Mouse (Mus musculus) G1E (cell line): ENCODE measurements at regions not wholly inside any gene's neighbourhood (a gene's known extent, or its start where the extent isn't known, plus 50 kb on each side); places are given as distances from the start of the nearest gene placed in this dataset.

ENCODE experiments used
- ATAC-seq: 2 replicates; pipeline ENCODE4 v1.8.0; 2016; ENCODE audit warnings: mild to moderate bottlenecking; ENCODE audit not compliant: insufficient number of reproducible peaks, poor library complexity, low FRiP score, severe bottlenecking; ENCODE audit errors: extremely low read depth
- DNase-seq: peaks from one replicate; pipeline ENCODE4 v3.0.0; 2012; ENCODE audit warnings: low spot score
- H3K27me3 ChIP-seq: 2 replicates; pipeline ENCODE4 v1.6.1; 2012; ENCODE audit warnings: mild to moderate bottlenecking, low read length, inconsistent platforms; ENCODE audit not compliant: insufficient read depth
- H3K36me3 ChIP-seq: replicated peaks from 2 replicates; pipeline ENCODE3; 2012; ENCODE audit warnings: mild to moderate bottlenecking, inconsistent platforms
- H3K4me1 ChIP-seq: 2 replicates; pipeline ENCODE4 v1.6.1; 2012; ENCODE audit warnings: low read depth, low read length, inconsistent platforms, mixed read lengths; ENCODE audit not compliant: insufficient read depth
- H3K4me3 ChIP-seq: 2 replicates; pipeline ENCODE4 v1.5.1; 2012; ENCODE audit warnings: low read depth, mild to moderate bottlenecking, inconsistent platforms, low read length, moderate library complexity, mixed read lengths
- H3K9me3 ChIP-seq: replicated peaks from 2 replicates; pipeline ENCODE4 v1.6.1; 2012; ENCODE audit warnings: inconsistent platforms
- CTCF ChIP-seq: IDR thresholded peaks from 2 replicates; pipeline ENCODE4 v1.5.1; 2012; ENCODE audit warnings: low read depth, low read length, inconsistent platforms, mixed read lengths
- GATA1 ChIP-seq: IDR thresholded peaks from 2 replicates; pipeline ENCODE4 v1.6.1; 2012; ENCODE audit warnings: borderline replicate concordance, low read length, inconsistent platforms, mixed read lengths
- GATA2 ChIP-seq: IDR thresholded peaks from 2 replicates; pipeline ENCODE4 v1.6.1; 2012; ENCODE audit warnings: low read depth, low read length, inconsistent platforms, borderline replicate concordance
- POLR2AphosphoS5 ChIP-seq: IDR thresholded peaks from 2 replicates; pipeline ENCODE4 v1.6.1; 2012; ENCODE audit warnings: low read depth, low read length, inconsistent platforms; ENCODE audit not compliant: insufficient replicate concordance
- TAL1 ChIP-seq: conservative IDR thresholded peaks from 2 replicates; pipeline ENCODE4 v1.6.1; 2012; ENCODE audit warnings: low read depth, low read length, inconsistent platforms, mixed read lengths

DNA sequence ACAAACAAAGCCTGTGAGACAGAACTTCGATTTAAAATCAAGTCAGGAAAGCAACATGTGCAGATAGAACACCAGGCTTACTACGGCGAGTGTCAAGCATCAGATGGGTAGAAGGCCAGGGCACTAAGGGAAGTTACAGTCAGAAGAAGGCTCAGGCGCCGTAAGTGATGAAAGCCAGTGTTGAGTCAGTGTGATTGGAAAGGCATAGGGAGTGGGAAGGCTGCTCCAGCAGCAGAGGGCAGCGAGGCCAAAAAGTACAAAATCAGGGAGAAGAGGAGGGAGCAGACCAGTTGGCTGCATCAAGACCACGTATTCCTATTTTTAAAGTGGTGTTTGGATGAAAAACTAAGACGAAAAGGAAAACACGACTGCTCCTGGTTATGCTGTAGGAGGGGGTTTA, 1529.7 kb upstream of the Gulo start:
- Histone ChIP-seq H3K9me3 (peaks cover 35% of the 10 kb centered on the region), H3K4me1 (no peaks in the 10 kb centered on the region), H3K36me3 (no peaks in the 10 kb centered on the region), H3K27me3 (no peaks in the 10 kb centered on the region), H3K4me3 (no peak overlapping the region)
- DNase-seq: no peak
- no peak for TF ChIP-seq POLR2AphosphoS5
- no peak for TF ChIP-seq TAL1
- TF ChIP-seq CTCF: no peak
- TF ChIP-seq GATA2: no peak
- no peak for TF ChIP-seq GATA1
- ATAC-seq: no peak

- no peaks in the 10 kb centered on the region for H3K27me3 ChIP-seq
- no peak overlapping the region for H3K4me3 ChIP-seq
- no peaks in the 10 kb centered on the region for H3K36me3 ChIP-seq
- H3K4me1 ChIP-seq: no peaks in the 10 kb centered on the region
- DNase-seq: no peak
- peaks cover 28% of the 10 kb centered on the region for H3K9me3 ChIP-seq
- ATAC-seq: no peak
- TF ChIP-seq CTCF: no peak
These were observed 1528.0 kb upstream of the Gulo start for GRCm38 (mm10) chr14:67536787-67537659.

DNA sequence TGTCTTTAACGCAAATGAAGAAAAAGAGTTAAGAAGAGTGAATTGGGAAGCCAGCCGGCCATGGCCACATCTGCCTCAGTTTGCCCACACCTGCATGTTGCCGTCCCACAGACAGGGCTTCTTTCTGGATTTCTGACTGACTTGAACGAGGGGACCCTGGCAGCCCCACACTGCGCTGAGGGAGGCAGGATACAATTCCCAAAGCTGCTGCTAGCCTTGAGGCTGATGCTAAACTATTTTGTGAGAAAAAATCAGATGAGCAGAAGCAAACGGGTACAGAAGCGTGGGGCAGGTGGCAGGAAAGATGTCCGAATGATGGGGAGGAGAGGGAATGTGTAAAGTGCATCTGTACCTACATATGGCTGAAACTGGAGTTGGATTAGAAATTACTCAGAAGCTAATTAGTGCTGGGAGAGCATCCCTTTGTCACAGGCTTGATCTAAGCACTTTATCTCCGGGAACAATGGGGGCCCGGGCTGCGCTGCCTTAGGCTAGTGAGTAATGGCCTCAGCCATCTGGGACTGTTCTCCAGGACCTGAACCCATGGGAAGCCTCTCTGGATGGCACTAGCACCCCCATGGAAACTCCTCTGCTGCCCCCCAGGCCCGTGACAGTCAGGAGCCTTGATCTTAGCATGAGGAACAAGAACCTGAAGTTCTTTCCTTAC, 1497.9 kb upstream of the Gulo start:
- ATAC-seq: no peak
- peaks cover 30% of the 10 kb centered on the region for H3K9me3 ChIP-seq

DNA sequence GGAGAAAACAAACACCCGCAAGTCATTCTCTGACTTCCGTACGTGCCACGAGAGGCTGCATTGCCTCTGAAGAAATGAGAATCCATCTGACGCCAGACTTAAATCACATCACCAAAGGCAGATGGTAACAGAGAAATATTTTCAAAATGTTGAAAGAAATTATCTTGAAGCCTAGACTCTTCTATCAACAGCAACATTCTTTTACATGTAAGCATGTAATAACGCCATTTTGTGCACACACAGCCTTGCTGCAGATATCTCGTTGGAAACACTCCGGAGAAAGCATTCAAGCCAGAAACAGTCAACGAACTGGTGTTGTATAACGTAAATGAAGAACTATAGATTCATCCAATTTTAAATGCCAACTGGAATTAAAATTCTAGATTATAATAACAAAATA, 1483.1 kb upstream of the Gulo start:
- TF ChIP-seq CTCF (no peak), TAL1 (no peak), GATA1 (no peak), GATA2 (no peak), POLR2AphosphoS5 (no peak)
- Histone ChIP-seq H3K27me3 (no peaks in the 10 kb centered on the region), H3K4me3 (no peak overlapping the region), H3K9me3 (peaks cover 15% of the 10 kb centered on the region), H3K4me1 (no peaks in the 10 kb centered on the region), H3K36me3 (no peaks in the 10 kb centered on the region)
- no peak for ATAC-seq
- DNase-seq: no peak

More for the DNA sequence above, 1497.9 kb upstream of the Gulo start:
- Histone ChIP-seq H3K27me3 (no peaks in the 10 kb centered on the region), H3K4me1 (no peaks in the 10 kb centered on the region), H3K36me3 (no peaks in the 10 kb centered on the region), H3K4me3 (no peak overlapping the region)
- DNase-seq: no peak
- TF ChIP-seq POLR2AphosphoS5: no peak
- no peak for TF ChIP-seq TAL1
- TF ChIP-seq GATA2: no peak
- no peak for TF ChIP-seq GATA1
- no peak for TF ChIP-seq CTCF

DNA sequence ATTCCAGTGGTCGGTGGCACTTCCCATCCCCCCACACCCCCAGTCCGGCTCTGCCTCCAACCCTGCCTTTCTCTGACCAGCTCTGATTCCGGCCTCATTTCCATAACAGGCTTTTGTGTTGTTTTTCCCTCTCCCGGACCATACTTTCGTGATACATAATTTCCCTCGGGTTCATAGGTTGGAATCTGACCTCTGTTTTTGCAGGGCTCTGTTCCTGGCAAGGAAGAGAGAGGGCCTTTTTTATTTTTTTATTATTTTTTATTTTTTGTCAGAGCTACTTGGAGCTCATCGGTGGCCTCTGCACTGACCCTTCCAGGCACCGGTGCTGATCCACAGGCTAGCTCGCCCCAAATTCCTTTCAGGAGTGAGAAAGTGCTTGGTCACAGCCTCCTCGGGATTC, 1477.7 kb upstream of the Gulo start:
- TF ChIP-seq GATA1 (no peak), GATA2 (no peak), POLR2AphosphoS5 (no peak)

DNA sequence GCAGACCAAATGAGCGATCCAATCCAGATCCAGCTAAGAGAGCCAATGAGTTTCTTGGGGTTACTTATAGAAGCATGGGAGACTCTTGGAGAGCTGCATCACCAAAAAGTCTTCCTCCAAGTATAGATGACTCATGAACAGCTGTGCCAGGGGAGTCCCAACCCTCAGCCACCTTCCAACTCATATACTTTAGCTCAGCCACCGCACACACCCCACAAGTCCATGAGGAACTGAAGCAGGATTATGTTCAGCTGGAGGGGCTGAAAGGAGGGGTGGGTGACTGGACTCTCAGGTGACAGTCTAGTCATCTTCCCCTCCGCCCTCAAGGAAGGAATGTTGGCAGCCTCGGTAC, 1476.4 kb upstream of the Gulo start:
- Histone ChIP-seq H3K9me3 (peaks cover 52% of the 10 kb centered on the region), H3K4me3 (no peak overlapping the region), H3K36me3 (no peaks in the 10 kb centered on the region), H3K4me1 (no peaks in the 10 kb centered on the region), H3K27me3 (no peaks in the 10 kb centered on the region)
- TF ChIP-seq TAL1 (no peak), POLR2AphosphoS5 (no peak), GATA1 (no peak), GATA2 (no peak), CTCF (no peak)
- no peak for ATAC-seq
- DNase-seq: no peak

More for the DNA sequence above, 1477.7 kb upstream of the Gulo start:
- DNase-seq: no peak
- no peaks in the 10 kb centered on the region for H3K36me3 ChIP-seq
- H3K4me1 ChIP-seq: no peaks in the 10 kb centered on the region
- H3K4me3 ChIP-seq: no peak overlapping the region
- no peaks in the 10 kb centered on the region for H3K27me3 ChIP-seq
- no peak for ATAC-seq
- H3K9me3 ChIP-seq: peaks cover 43% of the 10 kb centered on the region
